Mouse (Mus musculus): Measurements from ENCODE around the gene Gm15130. TPM values are rescaled to one million over a fixed set of nuclear protein-coding genes. Genes with fewer than 3 reads are reported as not detected.

The Gm15130 gene
- polyA plus RNA-seq (2012; ENCODE audit: insufficient read depth, insufficient read length, missing spikeins), result not detected in 2 replicates

- no peak within 1 kb of the TSS for H3K27ac ChIP-seq (replicated peaks; ENCODE audit: low read depth, low read length)
- no peaks in the 10 kb centered on the region for H3K4me1 ChIP-seq (ENCODE audit: control insufficient read depth, insufficient read depth, insufficient read length, low read length)
- H3K4me3 ChIP-seq (ENCODE audit: insufficient read depth, low read depth, low read length), result no peak within 1 kb of the TSS
Measured at GRCm38 (mm10) chr2:111152836-111153235, at the start of gene Gm15130. TSS of gene Gm15130 (minus strand) at chr2:111152936.

- Histone ChIP-seq H3K4me1 (ENCODE audit: control insufficient read depth, insufficient read depth, insufficient read length, low read length) (no peaks in the 10 kb centered on the region), H3K27ac (replicated peaks; ENCODE audit: low read depth, low read length) (no peak overlapping the region), H3K4me3 (ENCODE audit: insufficient read depth, low read depth, low read length) (no peak overlapping the region)
Measured at GRCm38 (mm10) chr2:111182068-111182467, 29.3 kb upstream of the Gm15130 start.

DNA sequence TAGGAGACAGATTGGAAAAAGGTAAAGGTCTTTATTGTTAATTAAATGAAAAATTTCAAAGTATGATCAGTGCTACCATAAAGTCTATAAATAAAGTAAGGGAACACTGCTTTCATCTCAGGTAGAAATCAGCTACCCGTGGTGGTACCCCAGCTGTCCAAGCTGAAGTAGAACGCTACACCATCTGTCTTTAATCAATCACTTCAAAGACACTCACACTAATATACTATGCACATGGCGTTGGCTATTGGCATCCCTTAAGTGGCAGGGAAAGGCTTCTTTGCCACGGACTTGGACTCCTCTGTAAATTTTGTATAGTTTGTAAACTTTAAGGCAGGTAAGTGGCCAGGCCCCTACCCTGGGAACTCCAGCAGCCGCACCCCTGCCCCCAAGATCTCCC is 17.0 kb downstream of the Gm15130 start:
- no peaks in the 10 kb centered on the region for H3K4me1 ChIP-seq (ENCODE audit: control insufficient read depth, insufficient read depth, insufficient read length, low read length)
- H3K27ac ChIP-seq (replicated peaks; ENCODE audit: low read depth, low read length), result no peak overlapping the region

DNA sequence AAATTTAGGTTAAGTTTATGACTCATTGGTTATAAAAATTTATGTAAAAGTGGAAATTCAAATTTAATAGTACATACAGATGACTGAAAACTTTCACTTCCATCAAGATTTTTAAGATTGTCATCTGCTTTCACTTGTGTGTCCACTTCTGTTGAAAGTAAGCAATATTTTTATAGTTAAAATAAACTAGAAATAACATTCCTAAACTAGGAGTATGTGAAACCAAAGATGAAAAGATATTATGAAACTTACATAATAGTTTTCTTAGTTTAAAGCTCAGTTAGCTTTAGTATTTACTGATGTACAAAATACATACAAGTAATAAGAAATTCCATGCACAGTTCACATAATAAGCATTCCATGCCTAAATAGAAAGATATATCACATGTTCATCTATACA is 46.9 kb downstream of the Gm15130 start, which contains the start of gene Gm13941:
TSS of gene Gm13941 (minus strand) at position 101 of the 400 bp plus-strand sequence.
- H3K4me3 ChIP-seq (ENCODE audit: insufficient read depth, low read depth, low read length), result no peak within 1 kb of the TSS
- H3K27ac ChIP-seq (replicated peaks; ENCODE audit: low read depth, low read length), result no peak within 1 kb of the TSS
- H3K4me1 ChIP-seq (ENCODE audit: control insufficient read depth, insufficient read depth, insufficient read length, low read length), result no peaks in the 10 kb centered on the region

More for the DNA sequence above, 17.0 kb downstream of the Gm15130 start:
- no peak overlapping the region for H3K4me3 ChIP-seq (ENCODE audit: insufficient read depth, low read depth, low read length)

Other genes starting within 250 kb of the Gm15130 start
- not detected in 2 replicates for gene Ano3, start 202.0 kb downstream of the Gm15130 start, polyA plus RNA-seq (2012; ENCODE audit: insufficient read depth, insufficient read length, missing spikeins)
- gene Gm13941, start 47.0 kb downstream of the Gm15130 start, polyA plus RNA-seq (2012; ENCODE audit: insufficient read depth, insufficient read length, missing spikeins), result not detected in 2 replicates
- not detected in 2 replicates for gene 4930430A15Rik, start 76.7 kb upstream of the Gm15130 start, polyA plus RNA-seq (2012; ENCODE audit: insufficient read depth, insufficient read length, missing spikeins)
- not detected in 2 replicates for gene Olfr1275, start 82.3 kb upstream of the Gm15130 start, polyA plus RNA-seq (2012; ENCODE audit: insufficient read depth, insufficient read length, missing spikeins)
- not detected in 2 replicates for gene Olfr1276, start 101.6 kb upstream of the Gm15130 start, polyA plus RNA-seq (2012; ENCODE audit: insufficient read depth, insufficient read length, missing spikeins)
- gene Olfr1277, start 121.2 kb upstream of the Gm15130 start, polyA plus RNA-seq (2012; ENCODE audit: insufficient read depth, insufficient read length, missing spikeins), result not detected in 2 replicates
- not detected in 2 replicates for gene Olfr1278, start 137.2 kb upstream of the Gm15130 start, polyA plus RNA-seq (2012; ENCODE audit: insufficient read depth, insufficient read length, missing spikeins)
- gene Olfr1279, start 147.7 kb upstream of the Gm15130 start, polyA plus RNA-seq (2012; ENCODE audit: insufficient read depth, insufficient read length, missing spikeins), result not detected in 2 replicates
- not detected in 2 replicates for gene Olfr1280, start 161.1 kb upstream of the Gm15130 start, polyA plus RNA-seq (2012; ENCODE audit: insufficient read depth, insufficient read length, missing spikeins)
- gene Olfr1281, start 173.6 kb upstream of the Gm15130 start, polyA plus RNA-seq (2012; ENCODE audit: insufficient read depth, insufficient read length, missing spikeins), result not detected in 2 replicates
- not detected in 2 replicates for gene Olfr1282, start 183.1 kb upstream of the Gm15130 start, polyA plus RNA-seq (2012; ENCODE audit: insufficient read depth, insufficient read length, missing spikeins)
- not detected in 2 replicates for gene Olfr1283, start 213.9 kb upstream of the Gm15130 start, polyA plus RNA-seq (2012; ENCODE audit: insufficient read depth, insufficient read length, missing spikeins)
- not detected in 2 replicates for gene Olfr1284, start 222.6 kb upstream of the Gm15130 start, polyA plus RNA-seq (2012; ENCODE audit: insufficient read depth, insufficient read length, missing spikeins)

Measured in brown adipose tissue, adult 24 weeks (tissue).